Mouse (Mus musculus) CH12F3 (cell line): Measurements from ENCODE around the gene Frem1.

ENCODE experiments used
- in situ Hi-C: fragments of 300-500 bp; cut with MboI; formaldehyde crosslinking; loops from 2 replicates; pipeline ENCODE4 v1.14.3; 2020; ENCODE audit warnings: low sequenced_read_pairs

The Frem1 gene

DNA sequence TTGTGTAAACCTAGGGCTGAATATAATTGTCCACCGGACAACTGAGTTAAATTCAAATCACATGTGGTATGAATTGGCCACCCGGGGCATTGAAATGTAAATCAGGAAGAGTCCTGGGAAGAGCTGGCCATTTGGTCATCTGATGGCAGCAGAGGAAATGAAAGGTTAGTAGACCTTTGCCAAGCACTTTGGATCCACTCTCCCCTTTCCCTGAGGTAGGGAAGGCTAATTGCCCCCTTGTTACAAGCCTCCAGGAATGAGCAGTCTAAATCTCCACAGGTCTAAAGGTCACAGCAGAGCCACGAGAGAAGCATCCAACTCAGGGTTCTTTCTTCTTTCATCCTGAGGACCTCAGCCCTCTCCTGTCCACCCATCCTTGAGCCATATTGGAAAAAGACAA lies 20.5 kb downstream of the Frem1 start:
- in situ Hi-C loops = no loop called here

DNA sequence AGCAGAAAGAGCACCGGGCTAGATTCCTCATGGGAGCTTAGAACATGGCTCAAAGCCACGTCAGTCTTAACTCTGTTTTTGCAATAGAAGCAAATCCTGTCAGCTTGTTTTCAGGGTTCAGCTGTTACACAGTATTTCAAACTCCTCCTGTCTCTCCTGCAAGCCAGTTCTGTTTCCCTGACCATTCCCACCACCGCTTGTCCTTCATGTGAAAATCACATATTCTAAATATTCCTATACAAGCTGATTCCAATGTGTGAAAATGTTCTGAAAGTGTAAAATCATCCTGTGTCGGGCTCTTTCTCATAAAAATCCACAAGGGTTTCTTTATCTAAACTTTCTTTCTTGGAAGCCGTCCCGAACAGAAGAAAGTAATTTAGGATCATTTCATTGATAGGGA lies 22.0 kb downstream of the Frem1 start:
- in situ Hi-C loops = no loop called here

DNA sequence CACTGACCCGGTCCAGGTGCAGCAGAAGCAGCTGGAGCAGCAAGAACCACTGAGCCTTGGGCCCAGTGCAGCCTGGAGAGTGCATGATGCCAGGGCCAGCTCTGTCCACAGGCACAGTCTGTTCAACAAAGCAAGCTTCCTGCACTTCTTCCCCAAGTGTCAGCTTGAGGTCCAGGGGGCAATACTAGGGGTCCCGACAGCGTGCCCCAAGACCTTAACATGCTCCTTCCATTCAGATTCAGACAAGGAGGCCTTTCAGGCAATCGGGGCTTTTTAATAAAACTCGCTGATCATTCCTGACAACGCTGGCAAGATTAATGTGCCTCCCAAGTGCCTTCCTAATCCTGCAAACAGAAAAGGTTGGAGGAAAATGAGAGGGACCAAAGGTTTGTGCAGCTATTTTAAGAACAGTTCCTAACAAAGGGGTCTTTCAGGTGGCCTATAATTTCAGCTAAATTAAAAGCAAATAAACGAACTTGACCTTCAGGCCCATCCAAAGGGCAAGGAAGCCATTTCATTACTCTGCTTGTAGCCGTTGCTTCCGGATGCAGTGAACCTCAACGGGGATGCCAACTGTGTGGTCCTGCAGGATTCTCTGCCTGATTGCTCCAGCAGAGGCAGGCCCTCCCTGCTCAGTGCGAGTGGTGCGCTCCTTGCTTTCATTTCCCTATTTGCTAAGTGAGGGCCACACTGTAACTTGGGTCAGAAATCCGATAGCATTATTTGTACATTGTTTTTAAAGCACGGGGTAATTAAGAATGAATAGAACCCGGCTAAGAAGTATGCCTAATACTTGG lies 31.2 kb downstream of the Frem1 start:
- in situ Hi-C loops = no loop called here

DNA sequence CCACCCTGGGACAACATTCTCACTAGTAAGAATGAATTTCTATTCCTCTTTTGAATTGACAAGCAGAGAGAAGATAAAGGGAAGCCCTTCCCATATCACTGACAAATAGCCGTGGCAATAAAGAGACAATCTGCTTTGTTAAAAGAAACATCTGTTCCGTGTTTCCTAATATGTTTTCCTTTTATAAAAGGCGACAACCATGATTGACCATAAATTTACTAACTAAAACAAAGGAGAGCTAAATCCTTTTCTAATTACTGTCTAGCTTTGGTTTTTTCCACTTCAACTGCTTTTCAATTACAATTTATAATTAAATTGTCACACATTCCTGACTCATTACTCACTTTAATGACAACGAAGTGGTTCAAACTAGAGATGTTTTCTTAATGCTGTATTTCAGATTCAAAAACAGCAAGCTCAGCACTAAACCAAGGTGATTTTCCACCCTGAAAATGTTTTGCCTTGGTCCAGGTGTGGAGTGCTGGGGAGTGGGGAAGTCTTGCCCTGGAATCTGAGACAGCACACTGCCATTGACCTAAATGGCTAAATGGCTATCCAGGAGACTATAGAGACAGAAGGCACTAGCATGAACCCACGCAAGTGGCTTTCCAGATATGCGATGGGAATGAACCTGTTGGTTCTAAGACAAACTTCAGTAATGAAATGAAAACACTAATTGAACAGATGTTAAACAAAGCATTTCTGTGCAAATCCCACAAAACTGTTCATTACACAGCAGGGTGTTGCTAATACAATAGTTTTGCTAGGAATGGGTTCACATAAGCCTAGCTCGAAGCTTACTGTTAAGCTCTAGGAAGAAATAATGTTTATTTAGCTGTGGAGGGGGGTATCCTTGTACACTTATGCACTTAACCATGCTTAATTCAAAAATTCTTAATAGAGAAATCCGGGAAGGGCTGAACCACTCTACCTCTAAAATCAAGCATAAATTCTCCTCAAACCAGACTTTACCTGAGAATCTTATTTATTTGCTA lies 33.7 kb downstream of the Frem1 start:
- in situ Hi-C loops = no loop called here

DNA sequence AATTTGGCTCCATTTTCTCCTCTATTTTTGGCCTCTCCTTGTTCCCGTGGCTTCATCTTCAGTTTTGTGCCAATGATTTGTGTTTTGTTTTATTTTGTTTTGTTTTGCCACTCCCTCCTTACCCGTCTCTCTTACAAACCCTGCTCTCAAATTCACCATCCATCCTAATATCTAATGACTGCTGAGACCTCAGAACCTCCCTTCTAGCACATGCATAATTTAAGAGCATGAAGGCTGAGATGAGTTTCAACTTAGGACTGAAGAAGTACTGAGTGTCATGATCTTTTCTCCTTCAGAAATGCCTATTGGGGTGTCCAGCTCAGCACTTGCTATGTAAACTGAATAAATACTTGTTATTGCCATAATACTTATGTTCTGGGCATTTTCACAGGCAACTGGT lies 37.6 kb downstream of the Frem1 start:
- in situ Hi-C loops = no loop called here

DNA sequence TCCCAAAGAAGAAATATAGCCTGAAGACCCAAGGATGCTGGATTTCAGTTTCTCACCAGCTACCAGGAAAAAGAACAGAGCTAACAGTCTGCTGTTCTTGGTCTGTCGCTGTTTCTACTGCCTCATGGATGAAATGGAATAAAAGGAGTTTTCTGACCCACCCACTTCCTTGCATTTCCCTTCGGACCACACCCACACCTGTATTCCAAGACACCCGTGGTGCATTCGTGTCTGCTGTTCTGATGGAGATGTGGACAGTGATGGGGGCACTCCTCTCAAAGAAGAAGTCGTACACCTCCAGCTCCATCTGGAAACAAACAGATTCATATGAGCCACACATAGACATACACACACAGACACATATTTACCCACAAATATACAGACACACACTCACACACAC lies 48.1 kb downstream of the Frem1 start:
- in situ Hi-C loops = no loop called here

DNA sequence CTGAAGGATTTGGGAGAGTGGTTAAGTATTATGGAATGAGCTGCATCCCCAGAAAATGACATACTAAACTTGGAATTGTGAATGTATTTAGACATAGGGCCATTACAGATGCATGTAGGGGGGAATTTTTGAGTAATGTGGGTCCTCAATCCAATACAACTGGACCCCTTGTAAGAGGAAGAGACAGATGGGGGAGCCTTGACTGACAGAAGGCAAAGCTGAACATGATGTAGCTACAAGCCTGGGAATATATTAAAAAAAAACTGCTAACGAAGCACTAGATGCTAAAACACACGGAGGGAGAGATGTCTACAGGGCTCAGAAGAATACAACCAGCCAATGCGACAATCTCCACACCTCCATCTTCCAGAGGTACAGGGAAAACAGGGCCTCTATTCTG lies 60.1 kb downstream of the Frem1 start:
- in situ Hi-C loops = no loop called here

DNA sequence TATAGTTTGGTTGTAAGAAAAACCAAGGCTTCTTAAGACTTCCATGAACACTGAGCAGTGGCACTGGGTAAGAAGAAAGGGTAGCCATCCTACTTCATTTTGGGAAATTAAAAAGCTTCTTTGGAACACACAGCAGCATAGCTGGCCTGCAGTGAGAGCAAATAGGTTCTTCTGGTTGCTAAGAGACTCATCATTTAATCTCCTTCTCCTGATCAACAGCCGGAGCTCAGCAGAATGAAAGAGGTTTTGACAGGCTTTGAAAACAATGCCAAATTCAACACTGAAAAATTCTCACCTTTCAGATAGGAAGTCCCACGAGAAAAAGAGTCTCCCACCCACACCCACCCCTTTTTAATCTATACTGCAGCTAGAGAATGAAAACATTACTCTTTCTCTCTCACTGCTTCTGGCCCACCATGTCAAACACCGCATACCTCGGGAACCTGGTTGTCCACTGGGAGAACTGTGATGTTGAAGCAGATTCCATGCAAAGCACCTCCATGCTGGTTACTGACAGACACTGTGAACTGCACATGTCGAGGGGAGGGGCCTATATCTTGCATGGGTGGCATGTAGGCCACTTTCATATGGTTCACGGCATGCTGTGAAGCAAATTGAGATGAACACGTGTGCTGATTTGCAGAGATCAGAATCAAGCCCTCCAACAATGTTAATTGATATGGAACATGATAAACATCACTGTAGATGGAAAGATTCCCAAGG lies 61.0 kb downstream of the Frem1 start:
- in situ Hi-C loops = no loop called here

DNA sequence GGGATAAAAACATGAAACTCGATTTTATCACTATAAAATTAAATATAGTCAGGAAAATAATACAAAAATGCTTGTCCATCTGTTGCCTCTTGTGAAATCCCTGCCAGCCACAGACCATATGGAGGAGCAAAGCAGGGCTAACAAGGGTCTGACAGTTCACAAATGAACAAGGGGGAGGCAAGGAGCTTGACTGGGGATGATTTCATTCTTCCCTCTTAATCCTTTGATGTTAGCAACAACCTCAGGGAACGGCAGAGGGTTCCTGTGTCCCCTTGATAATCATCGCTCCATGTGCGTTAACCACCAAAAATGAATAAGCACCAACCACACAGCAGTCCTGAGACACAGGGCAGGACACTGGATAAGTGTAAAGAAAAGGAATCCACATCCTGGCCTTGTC lies 79.8 kb downstream of the Frem1 start:
- in situ Hi-C loops = no loop called here

DNA sequence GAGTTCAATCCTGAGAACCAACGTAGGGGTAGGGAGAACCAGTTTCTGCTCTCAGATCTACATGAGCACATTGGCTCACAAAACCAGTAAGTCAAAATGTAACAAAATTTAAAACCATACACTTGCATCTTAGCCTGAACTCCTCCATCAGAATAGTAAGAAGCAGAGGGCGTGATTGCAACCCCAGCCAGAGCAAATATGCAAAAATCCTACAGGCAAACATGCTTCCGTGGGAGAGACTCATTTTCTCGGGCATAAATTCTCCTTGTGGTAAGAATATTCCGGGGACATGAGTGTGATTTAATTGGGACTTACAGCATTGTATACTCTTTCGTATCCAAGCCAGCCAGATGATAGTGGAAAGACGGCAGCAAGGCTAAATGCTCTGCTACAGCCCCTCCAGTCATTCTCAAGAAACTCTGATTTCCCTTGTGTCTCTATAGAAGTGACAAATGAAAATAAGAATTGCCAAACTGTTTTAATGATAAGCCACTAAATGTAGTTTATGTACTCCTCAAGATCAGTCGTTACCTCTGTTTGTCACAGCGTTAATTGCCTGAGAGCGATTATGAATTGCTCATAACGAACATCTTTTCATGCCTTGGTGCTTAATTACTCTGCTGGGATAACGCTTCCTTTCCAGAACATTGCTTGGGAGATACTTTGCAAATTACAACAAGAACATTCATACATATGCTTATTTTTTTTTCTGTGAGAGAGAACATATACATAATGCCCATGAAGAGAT lies 81.1 kb downstream of the Frem1 start:
- in situ Hi-C loops = no loop called here

DNA sequence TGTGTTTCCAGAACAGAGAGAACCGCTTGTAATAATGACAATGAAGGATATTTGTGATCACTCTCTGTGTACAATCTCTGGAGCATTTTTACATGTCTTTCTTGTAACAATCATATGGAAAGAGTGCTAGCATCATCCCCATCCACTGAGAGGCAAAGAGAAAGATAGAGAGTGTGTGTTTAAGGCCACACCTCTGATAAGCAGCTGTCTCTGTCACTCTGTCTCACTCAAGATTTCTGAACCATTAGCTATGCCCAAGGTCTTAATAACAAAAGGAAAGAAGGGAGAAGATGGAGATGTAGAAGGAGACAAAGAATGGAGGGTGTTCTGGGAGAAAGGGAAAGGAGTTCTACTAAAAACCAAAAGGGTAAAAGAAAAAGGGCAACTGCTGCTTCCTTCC lies 91.1 kb downstream of the Frem1 start:
- in situ Hi-C loops = no loop called here

DNA sequence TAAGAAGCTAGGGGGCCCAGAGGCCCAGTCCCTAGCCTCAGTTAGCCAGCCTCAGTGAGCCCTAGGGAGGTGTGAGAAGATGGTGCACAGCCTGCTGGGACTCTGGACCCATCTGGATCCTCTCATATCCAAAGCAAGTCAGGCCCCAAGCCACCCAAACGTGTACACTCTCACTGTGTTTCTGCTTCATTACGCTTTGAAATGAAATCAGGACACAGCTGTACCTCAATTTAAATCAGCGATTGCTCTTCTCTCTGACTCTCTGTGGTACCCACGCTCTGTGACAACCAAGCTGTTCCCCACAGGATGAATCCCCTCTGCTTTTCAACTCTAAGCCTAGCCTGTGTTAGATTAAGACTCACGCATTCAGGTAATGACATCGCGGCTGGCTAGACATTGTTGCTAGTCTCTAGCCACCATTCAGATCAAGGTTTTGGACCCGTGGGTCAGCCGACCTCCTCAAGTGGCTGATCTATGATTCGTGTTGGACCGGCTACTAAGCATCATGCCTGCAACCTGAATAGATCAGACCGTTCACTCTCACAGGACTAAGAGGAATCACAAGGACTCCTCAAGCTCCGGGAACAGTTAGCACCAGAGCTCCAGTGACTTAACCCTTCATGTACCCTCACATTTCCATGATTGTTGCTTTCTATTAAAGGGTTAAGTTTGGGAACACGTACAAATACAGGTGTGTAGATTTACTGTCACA lies 94.2 kb downstream of the Frem1 start:
- in situ Hi-C loops = no loop called here

DNA sequence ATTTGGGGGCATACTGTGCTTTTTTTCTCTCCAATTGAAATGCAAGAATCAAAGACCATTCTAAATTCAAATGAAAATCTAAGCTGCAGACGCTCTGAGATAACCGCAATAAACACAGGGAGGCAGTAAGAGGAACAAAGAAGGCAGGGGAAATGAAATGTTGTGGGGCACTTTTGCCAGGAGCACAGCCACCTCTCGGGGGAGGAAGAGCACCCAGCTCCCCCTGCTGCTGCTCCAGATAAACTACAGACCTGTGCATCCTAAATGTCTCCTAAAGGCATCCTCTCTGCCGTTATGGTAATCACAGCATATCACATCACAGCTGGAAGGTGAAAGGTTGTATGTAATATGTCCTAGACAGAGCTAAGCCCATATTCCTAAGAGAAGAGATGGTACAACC lies 98.1 kb downstream of the Frem1 start:
- in situ Hi-C loops = no loop called here

DNA sequence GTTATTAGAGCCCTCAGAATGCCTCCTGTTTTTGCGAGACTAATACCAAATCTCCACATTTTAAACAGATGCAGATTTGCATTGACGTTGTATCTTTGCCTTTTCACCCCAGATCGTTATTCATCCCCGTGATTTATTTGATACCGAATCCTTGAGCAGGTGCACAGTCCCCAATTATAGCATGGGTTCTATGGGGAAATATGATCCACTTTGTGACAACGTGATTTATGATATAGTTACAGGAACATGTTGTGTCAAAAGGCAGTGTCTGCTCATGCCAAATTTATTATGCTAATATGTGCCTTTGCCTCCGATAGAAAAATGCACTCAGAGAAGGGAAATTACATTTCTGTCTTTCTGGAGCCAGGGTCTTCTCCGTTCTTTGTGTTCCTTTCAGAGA lies 102.6 kb downstream of the Frem1 start:
- in situ Hi-C loops = no loop called here

DNA sequence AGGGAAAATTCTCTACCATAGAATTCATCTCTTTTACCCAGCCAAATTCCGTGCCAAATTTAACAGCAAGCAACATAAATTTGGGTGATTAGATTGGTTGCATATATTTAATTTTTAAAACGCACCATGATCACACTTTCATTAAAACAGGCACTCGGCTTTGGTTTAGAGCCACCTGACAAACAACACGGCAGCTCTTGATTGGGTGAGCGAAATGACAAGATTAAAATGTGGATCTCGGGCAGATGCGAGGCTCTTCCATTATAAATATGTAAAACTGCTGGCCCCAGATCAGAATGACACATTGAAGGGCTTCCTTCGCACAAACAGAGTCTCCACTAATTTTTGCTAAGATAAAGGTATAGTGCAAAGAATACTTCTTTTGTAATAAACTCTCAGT lies 105.4 kb downstream of the Frem1 start:
- in situ Hi-C loops = no loop called here

DNA sequence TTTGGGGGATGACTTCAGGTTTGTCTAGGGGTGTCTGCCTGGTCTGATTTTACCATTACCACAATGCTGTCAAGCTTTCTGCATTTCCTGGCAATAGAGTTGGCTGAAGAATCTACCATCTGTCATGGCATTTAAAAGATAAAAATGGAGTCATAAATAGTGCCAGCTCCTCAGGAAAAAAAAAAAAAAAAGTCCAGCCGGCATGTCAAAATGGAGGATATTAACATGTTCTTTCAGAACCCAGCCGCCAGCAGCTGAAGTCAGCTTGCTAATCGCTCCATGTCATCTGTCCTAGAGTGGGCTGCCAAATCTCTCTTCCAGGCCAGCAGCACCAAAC lies 105.9 kb downstream of the Frem1 start:
- in situ Hi-C loops = no loop called here

DNA sequence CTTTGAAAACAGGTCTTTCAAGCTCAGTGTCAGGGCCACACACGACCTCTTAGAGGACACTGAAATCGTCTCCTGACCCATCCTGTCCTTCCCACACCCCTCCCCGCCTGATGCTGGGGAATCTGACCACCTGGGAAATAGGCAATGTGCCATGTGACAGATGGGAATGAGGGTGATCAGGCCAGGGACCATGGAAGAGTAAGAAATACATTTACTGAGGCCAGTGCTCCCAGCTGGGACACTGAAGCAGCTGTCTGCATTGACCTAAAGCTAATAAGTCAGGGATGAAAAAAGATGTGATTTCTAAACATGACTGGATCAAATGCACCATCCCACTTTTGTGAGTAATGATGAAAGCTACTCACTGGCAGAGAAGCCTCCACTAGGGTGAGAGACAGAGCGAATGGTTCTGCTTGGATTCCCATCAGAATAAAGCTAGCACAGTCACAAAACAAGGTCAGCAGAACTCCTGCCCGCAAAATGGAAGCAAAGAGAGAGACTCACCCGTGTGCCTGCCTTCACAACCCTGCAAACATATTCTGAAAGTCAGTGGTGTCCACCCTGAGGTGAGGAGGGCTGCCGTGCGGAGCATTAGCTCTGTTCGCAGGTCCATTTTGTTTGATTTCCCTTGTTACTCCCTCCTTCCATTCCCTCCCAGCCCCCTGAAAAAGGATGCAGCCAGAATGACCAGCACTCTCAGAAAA lies 106.4 kb downstream of the Frem1 start:
- in situ Hi-C loops = no loop called here

DNA sequence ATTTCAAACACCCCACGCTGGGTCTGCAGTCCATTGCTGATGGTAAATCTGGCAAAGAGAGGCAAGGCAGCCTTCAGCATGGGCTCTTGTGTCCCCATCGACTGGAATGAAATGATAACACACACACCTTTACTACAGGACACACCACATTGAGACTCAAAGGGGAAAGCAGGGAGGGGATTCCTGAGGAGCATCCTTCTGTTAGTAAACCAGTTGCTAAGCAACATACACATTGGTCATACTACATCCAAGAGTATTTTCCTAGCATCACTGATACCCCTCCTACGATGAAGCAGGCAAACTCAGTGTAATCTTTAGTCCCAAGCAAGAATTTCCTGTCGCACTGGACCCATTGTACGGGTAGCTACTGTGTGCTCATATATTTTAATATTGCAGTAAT lies 111.5 kb downstream of the Frem1 start:
- in situ Hi-C loops = no loop called here

DNA sequence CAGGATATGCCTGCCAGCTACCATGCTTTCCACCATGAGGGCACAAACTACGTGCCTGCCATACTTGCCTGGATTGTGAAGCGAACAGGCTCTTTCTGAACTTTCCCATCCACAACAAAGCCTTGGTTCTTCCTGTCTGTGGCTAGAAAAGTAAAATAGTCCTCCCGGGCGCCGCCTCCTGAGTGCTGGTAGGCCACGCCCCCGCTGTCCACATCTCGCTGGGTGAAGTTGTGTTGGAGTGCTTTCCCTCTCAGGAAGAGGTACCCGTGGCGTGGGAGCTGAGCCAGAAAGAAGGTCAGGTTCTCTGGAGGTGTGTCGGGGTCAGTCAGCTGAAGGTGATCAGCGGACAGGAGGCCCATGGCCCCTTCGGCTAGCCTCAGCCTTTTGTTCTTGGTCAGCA lies 111.9 kb downstream of the Frem1 start:
- in situ Hi-C loops = no loop called here

DNA sequence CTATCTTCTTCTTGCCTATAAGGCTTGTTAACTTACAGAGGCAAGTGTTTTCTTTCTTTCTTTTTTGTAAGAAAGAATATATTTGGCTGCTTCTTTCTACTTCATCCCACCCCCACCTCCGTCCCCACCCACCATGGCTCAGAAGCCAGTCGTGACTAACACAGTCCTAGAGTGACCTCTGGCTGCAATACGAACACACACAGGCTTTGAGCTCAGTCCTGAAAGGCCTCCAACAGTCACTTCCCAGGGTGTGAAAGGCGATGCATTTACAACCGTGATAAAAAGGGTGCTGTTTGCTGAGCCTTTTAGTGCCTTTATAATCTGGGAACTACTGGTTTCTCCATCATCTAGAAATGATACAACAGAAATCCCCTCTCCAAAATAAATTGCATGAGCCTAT lies 117.8 kb downstream of the Frem1 start:
- in situ Hi-C loops = loop anchor here (10.0 kb wide), 1 partner anchor 300 kb away; no protein-coding TSS in a partner anchor
